Mouse (Mus musculus) heart, embryonic 13.5 days (tissue): Measurements from ENCODE around the gene Ptges3. TPM values are rescaled to one million over a fixed set of nuclear protein-coding genes. Genes with fewer than 3 reads are reported as not detected.
A peak's percentile ranks its signal among the peaks of the same experiment; 100 is the strongest.

Experiments used
- ATAC-seq: fragments of 200-750 bp; cut with Nextera tagmentation; 2 replicates; pipeline ENCODE4 v1.8.0; 2017; ENCODE audit warnings: moderate TSS enrichment; ENCODE audit not compliant: insufficient number of reproducible peaks, low FRiP score, low TSS enrichment; ENCODE audit errors: extremely low read depth
- H3K27ac ChIP-seq: fragments of 300-500 bp; sonication (generic); replicated peaks from 2 replicates; pipeline ENCODE4 v1.5.1; 2015; ENCODE audit warnings: moderate library complexity, mild to moderate bottlenecking, inconsistent platforms
- H3K27me3 ChIP-seq: fragments of 300-500 bp; sonication (generic); replicated peaks from 2 replicates; pipeline ENCODE4 v1.6.1; 2015; ENCODE audit warnings: mild to moderate bottlenecking, inconsistent platforms
- H3K36me3 ChIP-seq: fragments of 300-500 bp; sonication (generic); 2 replicates; pipeline ENCODE4 v1.6.1; 2015; ENCODE audit warnings: mild to moderate bottlenecking, inconsistent platforms
- H3K4me1 ChIP-seq: fragments of 300-500 bp; sonication (generic); 2 replicates; pipeline ENCODE4 v1.6.1; 2015; ENCODE audit warnings: inconsistent platforms
- H3K4me2 ChIP-seq: fragments of 300-500 bp; sonication (generic); 2 replicates; pipeline ENCODE4 v1.6.1; 2015; ENCODE audit warnings: inconsistent platforms, mild to moderate bottlenecking, moderate library complexity
- H3K4me3 ChIP-seq: fragments of 300-500 bp; sonication (generic); 2 replicates; pipeline ENCODE4 v1.5.1; 2015; ENCODE audit warnings: moderate library complexity, mild to moderate bottlenecking, inconsistent platforms
- H3K9ac ChIP-seq: fragments of 300-500 bp; sonication (generic); 2 replicates; pipeline ENCODE4 v1.6.1; 2015; ENCODE audit warnings: inconsistent platforms, mild to moderate bottlenecking, moderate library complexity
- H3K9me3 ChIP-seq: fragments of 300-500 bp; sonication (generic); 2 replicates; pipeline ENCODE4 v1.6.1; 2016; ENCODE audit warnings: inconsistent platforms
- WGBS: fragments of 180-500 bp; shearing (Covaris S2); methylation state at CpG from one replicate; pipeline ENCODE4 v1.1.7; 2015; ENCODE audit warnings: mixed read lengths; 5-methylcytosine and 5-hydroxymethylcytosine counted together
- polyA plus RNA-seq: library from polyadenylated mRNA; unstranded; fragments of >200 nt; fragmentation: Nextera tagmentation; extraction: Ambion mirVana; gene quantifications from 2 replicates; pipeline ENCODE4 v1.2.1, GENCODE M21; 2015

Ptges3 gene
- polyA plus RNA-seq, 1 experiment from 2014 or later: 301 TPM

DNA sequence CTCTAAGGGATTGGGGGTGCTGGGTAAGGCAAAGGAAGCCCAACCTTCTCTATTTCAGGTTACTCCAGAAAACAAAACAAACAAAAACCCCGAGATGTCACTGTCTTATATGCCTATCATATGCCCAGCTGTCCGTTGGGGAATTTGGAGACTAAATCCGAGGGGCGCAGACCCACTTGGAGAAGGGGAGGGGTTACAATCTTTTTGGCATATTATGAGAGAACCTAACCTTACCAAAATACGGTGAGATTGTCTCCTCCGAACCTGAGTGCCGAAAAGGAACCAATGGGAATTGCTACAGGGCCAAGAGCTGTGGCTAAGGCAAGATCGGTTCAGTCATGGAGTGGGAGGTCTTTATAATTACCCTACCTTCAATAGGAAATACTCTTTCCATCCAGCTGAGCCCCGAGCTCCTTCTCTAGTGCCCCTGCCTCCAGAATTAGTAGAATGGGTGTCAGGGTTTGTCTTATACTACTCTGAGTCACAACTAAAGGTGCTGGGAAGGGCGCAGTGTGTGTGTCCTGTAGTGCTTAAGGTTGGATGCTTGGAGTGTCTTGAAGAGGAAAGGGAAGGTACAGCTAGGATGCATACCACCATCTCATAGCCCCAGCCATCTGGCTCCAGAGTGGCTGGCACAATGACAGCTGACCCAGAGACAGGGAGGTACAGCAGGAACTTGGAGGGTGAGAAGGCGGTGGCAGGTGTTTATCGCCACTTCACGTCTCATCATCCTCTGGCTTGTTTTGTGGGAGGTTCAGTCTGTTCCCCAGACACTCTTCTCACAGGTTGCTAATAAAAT is 34.9 kb downstream of the Ptges3 start:
- H3K27ac ChIP-seq: peak overlapping the region; percentile 98
- peak overlapping the region; percentile 82 for H3K4me2 ChIP-seq
- H3K9ac ChIP-seq: peak overlapping the region; percentile 95
- ATAC-seq: no peak
- H3K9me3 ChIP-seq: no peaks in the 10 kb centered on the region
- no peaks in the 10 kb centered on the region for H3K27me3 ChIP-seq
- H3K4me1 ChIP-seq: peaks cover 79% of the 10 kb centered on the region
- 26% methylated on average over 13 of the region's 13 CpGs for WGBS
- peaks cover 22% of the 10 kb centered on the region for H3K36me3 ChIP-seq
- H3K4me3 ChIP-seq: peak overlapping the region; percentile 90

DNA sequence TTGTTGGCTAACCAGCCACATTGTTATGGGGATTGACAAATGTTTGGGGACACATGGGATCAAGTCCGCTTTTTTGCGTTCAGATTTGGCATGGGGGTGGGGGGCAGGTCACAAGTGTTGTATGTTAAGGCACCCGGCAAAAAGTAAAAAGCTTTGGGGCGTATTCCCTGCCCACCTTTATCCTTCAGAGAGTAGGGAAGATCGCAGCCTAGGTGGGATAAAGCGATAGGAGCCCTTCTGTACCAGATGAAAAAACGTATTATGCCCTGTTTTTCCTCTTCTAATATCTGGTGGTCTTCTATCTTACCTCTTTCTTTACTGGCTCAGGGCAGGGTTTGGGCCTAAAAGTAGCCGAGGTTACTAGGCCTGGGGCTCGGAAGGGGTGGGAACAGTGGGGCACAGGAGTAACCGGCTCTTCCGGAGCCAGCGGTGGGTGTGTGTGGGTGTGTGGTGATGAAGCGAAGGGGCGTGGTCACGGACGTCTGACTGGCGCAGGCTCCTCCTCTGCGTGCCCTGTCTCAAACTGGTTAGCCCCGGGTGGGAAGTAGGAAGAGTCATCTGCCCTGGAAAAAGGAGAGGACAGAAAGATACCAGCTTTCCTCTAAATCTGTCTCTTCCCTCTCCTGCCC is 35.7 kb downstream of the Ptges3 start:
- H3K27ac ChIP-seq: peak overlapping the region; percentile 98
- H3K27me3 ChIP-seq: no peaks in the 10 kb centered on the region
- 11% methylated on average over 19 of the region's 19 CpGs for WGBS
- peak overlapping the region; percentile 90 for H3K4me3 ChIP-seq
- H3K9ac ChIP-seq: peak overlapping the region; percentile 95
- no peaks in the 10 kb centered on the region for H3K9me3 ChIP-seq
- H3K36me3 ChIP-seq: peaks cover 14% of the 10 kb centered on the region
- H3K4me2 ChIP-seq: peak overlapping the region; percentile 82
- H3K4me1 ChIP-seq: peaks cover 73% of the 10 kb centered on the region
- peak; percentile 49 for ATAC-seq

DNA sequence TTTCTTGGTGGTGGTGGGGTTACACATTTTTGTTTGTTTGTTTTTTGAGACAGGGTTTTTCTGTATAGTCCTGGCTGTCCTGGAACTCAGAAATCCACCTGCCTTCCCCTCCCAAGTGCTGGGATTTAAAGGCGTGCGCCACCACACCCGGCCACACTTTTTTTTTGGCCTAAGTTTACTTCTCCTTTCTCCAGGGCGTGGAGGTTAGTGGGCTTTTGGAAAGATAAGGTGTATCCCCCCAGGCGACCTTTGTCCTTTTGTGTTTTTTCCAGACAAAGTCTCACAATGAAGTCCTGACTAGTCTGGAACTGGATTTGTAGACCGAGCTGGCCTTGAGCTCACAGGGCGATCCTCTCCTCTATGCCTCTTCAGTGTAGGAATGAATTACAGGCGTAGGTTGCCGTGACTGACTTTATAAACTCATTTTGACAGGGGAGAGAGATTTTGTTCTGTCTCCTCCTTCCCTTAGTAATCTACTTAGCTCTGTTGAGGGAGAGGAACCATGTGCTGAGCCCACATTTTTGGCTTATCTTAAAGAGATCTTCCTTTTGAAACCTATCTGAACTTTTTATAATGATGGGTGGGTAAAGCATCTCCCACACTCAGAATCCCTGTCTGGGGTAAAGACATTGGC is 36.4 kb downstream of the Ptges3 start:
- ATAC-seq: no peak
- no peaks in the 10 kb centered on the region for H3K9me3 ChIP-seq
- H3K36me3 ChIP-seq: peaks cover 8% of the 10 kb centered on the region
- peaks cover 67% of the 10 kb centered on the region for H3K4me1 ChIP-seq
- H3K27ac ChIP-seq: peak overlapping the region; percentile 98
- H3K9ac ChIP-seq: peak overlapping the region; percentile 95
- no peaks in the 10 kb centered on the region for H3K27me3 ChIP-seq
- WGBS: 31% methylated on average over 9 of the region's 9 CpGs
- peak overlapping the region; percentile 82 for H3K4me2 ChIP-seq
- peak overlapping the region; percentile 90 for H3K4me3 ChIP-seq

DNA sequence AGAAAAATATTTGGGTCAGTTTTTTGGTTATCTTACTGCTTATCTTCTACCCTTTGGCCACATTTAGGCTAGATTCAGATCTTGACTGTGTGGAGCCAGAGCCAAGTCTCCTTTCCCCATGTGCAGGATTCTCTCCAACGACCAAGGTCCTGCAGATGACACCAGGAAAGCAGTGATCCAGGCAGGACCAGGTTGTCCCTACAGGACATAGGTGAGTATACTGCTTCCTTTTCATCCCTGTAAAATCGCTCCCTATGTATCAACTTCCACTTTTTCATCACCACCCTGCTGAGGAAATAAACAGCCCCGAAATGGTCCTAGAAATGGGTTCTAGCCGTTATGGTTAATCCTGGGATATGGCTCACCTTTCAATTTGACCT is 37.5 kb downstream of the Ptges3 start:
- H3K27ac ChIP-seq: no peak overlapping the region
- peak overlapping the region; percentile 82 for H3K4me2 ChIP-seq

DNA sequence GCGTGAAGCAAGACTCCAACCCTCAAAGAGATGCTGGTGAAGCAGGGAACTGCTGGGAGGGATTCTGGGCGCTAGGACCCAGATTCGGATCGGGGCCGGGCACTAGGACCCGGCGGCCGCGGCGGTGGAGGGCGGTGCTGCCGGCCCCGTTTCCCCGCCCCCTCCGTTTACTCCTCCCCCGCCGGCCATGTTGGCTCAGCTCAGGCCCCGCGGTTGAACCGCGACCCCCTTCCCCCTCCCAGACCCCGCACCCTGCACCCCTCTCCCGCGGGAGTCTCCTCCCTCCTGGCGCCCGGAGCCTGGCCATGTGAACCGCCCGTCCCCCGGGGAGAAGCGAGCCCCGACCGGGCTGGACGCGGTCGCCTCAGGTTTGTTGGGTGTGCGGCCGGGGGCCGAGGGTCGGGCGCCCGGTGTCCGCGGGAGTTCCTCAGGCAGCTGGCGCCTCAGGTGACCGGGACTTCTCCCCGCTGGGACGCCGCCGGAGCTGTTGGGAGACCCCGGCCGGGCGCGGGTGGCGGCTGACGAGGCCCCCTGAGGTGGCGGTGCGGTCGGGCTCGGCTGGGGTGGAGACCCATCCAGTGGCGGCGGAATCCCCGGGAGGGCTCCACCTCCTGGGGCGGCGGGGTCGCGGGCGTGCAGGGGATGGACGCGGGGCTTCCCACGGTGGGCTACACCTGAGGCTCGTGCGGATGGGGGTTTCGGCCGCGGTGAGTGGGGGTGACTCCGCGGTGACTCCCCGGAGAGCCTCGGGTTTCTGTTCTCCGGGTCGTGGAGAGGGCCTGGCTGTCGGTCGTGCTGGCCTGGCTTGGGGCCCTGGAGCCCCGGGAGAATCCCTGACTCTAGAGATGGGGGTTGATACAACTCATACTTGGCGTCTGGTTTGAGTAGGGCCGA is 38.2 kb downstream of the Ptges3 start:
- Histone ChIP-seq H3K9ac (peak overlapping the region; percentile 97), H3K4me3 (peak overlapping the region; percentile 99), H3K27ac (peak overlapping the region; percentile 85), H3K36me3 (peaks cover 5% of the 10 kb centered on the region; the same call in 1 of the 2 replicates), H3K9me3 (no peaks in the 10 kb centered on the region), H3K4me1 (peaks cover 52% of the 10 kb centered on the region), H3K4me2 (peak overlapping the region; percentile 82), H3K27me3 (no peaks in the 10 kb centered on the region)
- ATAC-seq: peak; percentile 64
- WGBS: under 1% methylated on average over 86 of the region's 86 CpGs

More for the DNA sequence above, 37.5 kb downstream of the Ptges3 start:
- peak overlapping the region; percentile 99 for H3K4me3 ChIP-seq
- H3K36me3 ChIP-seq: peaks cover 5% of the 10 kb centered on the region; the same call in 1 of the 2 replicates
- peaks cover 55% of the 10 kb centered on the region for H3K4me1 ChIP-seq
- peak overlapping the region; percentile 97; the same call in 1 of the 2 replicates for H3K9ac ChIP-seq
- WGBS: 20% methylated on average over 4 of the region's 4 CpGs
- no peaks in the 10 kb centered on the region for H3K27me3 ChIP-seq
- H3K9me3 ChIP-seq: no peaks in the 10 kb centered on the region
- ATAC-seq: no peak

DNA sequence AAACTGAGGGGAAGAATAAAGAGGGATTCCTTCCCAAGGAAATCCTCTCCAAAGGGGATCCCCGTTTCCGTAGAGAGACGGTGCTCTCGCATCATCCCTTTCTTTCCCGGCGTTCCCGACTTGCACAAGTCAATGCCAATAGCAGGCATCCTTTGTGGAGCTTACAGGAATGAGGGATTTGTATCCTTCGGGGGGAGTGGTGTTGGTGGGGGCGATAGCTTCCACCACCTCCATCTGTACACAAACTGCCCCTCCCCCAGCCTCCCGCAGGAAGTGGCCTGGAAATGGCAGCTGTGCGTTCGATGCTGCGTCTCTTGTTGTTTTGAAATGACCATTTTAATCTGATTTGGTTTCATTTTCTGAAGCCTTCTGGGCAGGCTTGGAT is 38.8 kb downstream of the Ptges3 start:
- Histone ChIP-seq H3K9ac (peak overlapping the region; percentile 97), H3K9me3 (no peaks in the 10 kb centered on the region), H3K4me2 (peak overlapping the region; percentile 82), H3K27me3 (no peaks in the 10 kb centered on the region), H3K4me3 (peak overlapping the region; percentile 99), H3K27ac (peak overlapping the region; percentile 85), H3K36me3 (peaks cover 7% of the 10 kb centered on the region; the same call in 1 of the 2 replicates), H3K4me1 (peaks cover 50% of the 10 kb centered on the region)
- no peak for ATAC-seq
- WGBS: under 1% methylated on average over 13 of the region's 13 CpGs

DNA sequence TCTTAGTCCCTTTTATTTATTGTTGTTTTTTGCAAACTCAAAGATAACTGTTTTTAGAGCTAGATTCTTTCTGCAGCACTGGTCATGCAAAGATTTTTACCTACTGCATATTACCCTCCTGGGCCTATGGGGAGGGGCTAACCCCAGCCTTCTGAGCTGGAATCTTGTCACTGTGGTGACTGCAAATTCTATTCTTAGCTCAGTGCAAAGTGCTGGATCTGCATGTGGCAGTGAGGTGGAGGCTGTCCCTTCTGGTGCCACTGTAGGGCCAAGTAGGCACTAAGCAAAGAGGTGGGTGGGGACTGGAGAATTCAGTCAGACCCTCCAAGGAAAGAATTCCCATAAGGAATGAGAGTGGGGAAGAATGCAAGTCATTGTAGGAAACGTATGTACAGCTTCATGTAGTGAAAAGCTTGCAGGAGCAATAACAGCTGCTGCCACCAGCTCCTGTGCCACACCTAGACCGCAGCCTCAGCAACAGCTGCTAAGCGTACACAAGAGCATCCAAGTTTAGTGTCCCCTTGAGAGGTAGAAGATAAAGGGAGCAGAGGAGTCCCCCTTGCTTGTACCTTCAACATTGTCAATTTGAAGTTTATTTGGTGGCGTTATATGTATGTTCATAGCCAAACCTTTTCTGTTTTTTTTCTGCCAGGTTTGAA is 51.5 kb downstream of the Ptges3 start:
- H3K36me3 ChIP-seq: peaks cover 66% of the 10 kb centered on the region

DNA sequence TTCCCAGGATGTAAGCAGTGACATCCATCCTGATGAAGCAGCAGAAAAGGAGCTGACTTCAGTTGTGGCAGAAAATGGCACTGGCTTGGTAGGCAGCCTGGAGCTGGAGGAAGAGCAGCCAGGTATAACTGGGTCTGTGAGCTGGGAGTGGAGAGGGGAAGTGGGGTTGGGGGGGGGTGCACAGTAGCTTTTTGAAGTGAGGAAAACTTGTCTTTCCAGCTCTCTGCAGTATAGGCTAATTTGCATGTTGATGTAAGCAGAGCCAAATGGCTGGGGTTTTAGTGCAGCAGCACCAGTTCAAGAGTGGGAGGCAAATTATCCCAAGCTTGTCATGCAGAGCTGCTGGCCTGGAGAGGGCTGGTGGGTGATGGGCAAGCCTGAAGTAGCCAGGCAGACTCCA is 52.5 kb downstream of the Ptges3 start:
- no peak for ATAC-seq
- Histone ChIP-seq H3K9me3 (no peaks in the 10 kb centered on the region), H3K36me3 (peaks cover 76% of the 10 kb centered on the region), H3K4me2 (no peak overlapping the region), H3K4me1 (peaks cover 13% of the 10 kb centered on the region), H3K9ac (no peak overlapping the region), H3K27me3 (no peaks in the 10 kb centered on the region), H3K27ac (no peak overlapping the region), H3K4me3 (no peak overlapping the region)

More for the DNA sequence above, 51.5 kb downstream of the Ptges3 start:
- 64% methylated on average over 4 of the region's 4 CpGs for WGBS
- H3K4me1 ChIP-seq: peaks cover 13% of the 10 kb centered on the region
- H3K9ac ChIP-seq: 0 out of 2 replicates have a peak overlapping the region, but pooled peaks have one; percentile 8
- no peak overlapping the region for H3K4me2 ChIP-seq
- no peak overlapping the region for H3K4me3 ChIP-seq
- no peaks in the 10 kb centered on the region for H3K27me3 ChIP-seq
- H3K27ac ChIP-seq: peak overlapping the region; percentile 69
- H3K9me3 ChIP-seq: no peaks in the 10 kb centered on the region
- no peak for ATAC-seq

DNA sequence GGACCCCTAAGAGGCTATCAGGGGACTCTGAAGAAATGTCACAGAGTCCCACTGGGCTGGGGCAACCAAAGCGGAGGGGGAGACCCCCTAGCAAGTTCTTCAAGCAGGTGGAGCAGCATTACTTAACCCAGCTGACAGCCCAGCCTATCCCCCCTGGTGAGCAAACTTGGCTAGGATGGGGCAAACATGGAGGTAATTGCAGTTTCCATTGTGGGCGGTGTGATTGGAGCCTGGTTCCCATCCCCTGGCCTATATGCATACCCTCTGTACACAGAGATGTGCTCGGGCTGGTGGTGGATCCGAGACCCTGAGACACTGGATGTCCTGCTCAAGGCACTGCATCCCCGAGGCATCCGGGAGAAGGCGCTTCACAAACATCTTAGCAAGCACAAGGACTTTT is 65.1 kb downstream of the Ptges3 start:
- no peak for ATAC-seq
- 90% methylated on average over 7 of the region's 7 CpGs for WGBS
- no peaks in the 10 kb centered on the region for H3K9me3 ChIP-seq

DNA sequence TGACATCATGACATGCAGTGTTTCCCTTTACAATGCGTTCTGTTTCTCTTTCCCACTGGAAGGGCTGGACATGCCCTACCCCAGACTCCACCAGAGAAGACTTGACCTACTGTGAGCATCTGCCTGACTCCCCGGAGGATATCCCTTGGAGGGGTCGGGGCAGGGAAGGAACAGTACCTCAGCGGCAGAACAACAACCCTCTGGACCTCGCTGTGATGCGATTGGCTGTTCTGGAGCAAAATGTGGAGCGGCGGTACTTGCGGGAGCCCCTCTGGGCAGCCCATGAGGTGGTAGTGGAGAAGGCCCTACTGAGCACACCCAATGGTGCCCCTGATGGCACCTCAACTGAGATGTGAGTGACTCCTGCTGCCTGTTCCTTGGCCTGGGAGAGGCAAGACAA is 66.1 kb downstream of the Ptges3 start:
- H3K27ac ChIP-seq: no peak overlapping the region
- 92% methylated on average over 9 of the region's 9 CpGs for WGBS
- no peaks in the 10 kb centered on the region for H3K9me3 ChIP-seq
- ATAC-seq: no peak
- H3K27me3 ChIP-seq: no peaks in the 10 kb centered on the region
- no peaks in the 10 kb centered on the region for H3K4me1 ChIP-seq
- peaks cover 95% of the 10 kb centered on the region for H3K36me3 ChIP-seq
- no peak overlapping the region for H3K4me3 ChIP-seq
- H3K9ac ChIP-seq: no peak overlapping the region
- no peak overlapping the region for H3K4me2 ChIP-seq

More for the DNA sequence above, 65.1 kb downstream of the Ptges3 start:
- no peaks in the 10 kb centered on the region for H3K27me3 ChIP-seq
- no peak overlapping the region for H3K27ac ChIP-seq
- peaks cover 98% of the 10 kb centered on the region for H3K36me3 ChIP-seq
- no peaks in the 10 kb centered on the region for H3K4me1 ChIP-seq
- H3K9ac ChIP-seq: no peak overlapping the region
- H3K4me2 ChIP-seq: no peak overlapping the region
- H3K4me3 ChIP-seq: no peak overlapping the region
